Mouse (Mus musculus) cerebral cortex, adult 2 months (tissue): ENCODE results near the gene Ppp1r18.

ENCODE experiments used
- WGBS: fragments of 180-500 bp; shearing (Covaris S2); methylation state at CpG from one replicate; pipeline ENCODE4 v1.1.7; 2018; 5-methylcytosine and 5-hydroxymethylcytosine counted together

Ppp1r18 gene

DNA sequence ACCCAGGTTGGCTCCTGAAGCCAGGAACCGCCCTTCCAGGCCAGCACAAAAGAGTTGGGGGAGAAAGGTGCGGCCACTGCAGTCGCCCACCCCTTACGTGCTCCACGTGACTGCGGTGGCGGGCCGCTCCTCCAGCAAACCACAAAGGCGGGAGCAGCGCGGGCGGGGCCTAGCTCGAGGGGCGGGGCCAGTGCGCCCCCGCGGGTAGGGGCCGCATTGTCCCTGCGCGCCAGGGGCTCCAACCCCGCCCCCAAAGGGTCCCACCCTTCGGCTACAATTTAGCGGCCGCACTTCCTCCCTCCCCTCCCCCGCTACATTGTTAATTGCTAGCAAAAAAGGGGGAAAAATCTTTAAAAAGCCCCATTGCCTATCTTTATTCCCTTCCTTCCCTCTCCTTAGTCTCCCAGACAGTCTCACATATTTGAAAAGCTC, 28.4 kb upstream of the Ppp1r18 start:
- 1% methylated on average over 25 of the region's 25 CpGs for WGBS

- under 1% methylated on average over 18 of the region's 18 CpGs for WGBS
Measured at GRCm38 (mm10) chr17:35837487-35837886, 27.9 kb upstream of the Ppp1r18 start.

- WGBS, result 1% methylated on average over 29 of the region's 29 CpGs
Measured at GRCm38 (mm10) chr17:35838122-35838544, 27.3 kb upstream of the Ppp1r18 start, which contains the start of gene Tubb5. Tubb5 (minus strand) TSS chr17:35838306.

GRCm38 (mm10) chr17:35838570-35838969, 26.8 kb upstream of the Ppp1r18 start:
- 9% methylated on average over 5 of the region's 5 CpGs for WGBS

- WGBS, result 53% methylated on average over 3 of the region's 3 CpGs
Measured at GRCm38 (mm10) chr17:35839002-35839401, 26.4 kb upstream of the Ppp1r18 start.

GRCm38 (mm10) chr17:35840561-35840960, 24.8 kb upstream of the Ppp1r18 start:
- 41% methylated on average over 14 of the region's 14 CpGs for WGBS

DNA sequence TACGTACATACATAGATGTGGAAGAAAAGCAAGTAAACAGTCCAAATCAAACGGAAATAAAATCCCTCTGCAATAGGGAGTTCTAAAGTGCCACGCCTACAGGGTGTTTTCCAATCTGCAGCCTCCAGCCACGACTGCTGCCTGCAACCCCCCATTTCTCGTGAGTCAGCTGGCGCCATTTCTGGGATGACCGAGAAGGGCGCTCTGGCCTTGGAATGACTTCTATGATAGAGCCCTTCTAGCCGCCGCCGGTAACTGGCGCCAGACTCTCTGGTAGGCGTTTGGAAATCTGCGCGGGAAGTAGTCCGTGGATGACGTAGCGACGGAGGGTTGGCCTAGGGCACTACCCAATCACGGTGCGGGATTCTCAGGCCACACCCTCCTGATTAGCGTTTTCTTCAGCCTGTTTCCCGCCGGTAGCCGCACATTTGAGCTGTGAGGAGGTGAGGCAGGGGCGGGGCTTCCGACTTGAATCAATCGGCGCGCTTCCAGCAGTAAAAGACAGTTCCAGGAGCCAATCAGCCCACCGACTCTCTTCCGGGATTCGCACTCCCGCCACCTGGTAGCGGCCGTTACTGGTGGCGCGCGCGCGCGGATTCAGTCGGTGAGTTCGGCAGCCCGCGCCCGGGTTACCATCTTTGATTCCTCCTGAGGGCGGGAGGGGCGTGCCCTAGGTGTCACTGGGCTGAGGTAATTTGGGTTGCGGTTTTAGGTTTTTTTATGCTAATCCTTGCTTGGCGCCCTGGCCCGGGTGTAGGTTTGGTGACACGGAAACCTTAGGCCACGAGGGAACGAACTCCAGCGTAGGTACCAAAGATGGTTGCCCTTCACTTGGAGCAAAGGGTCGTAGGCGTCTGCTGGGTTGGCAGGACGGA, 24.1 kb upstream of the Ppp1r18 start, which contains the start of gene Mdc1:
Gene Mdc1 (plus strand): TSS at position 440 of the 875 bp plus-strand sequence.
- under 1% methylated on average over 59 of the region's 59 CpGs for WGBS

GRCm38 (mm10) chr17:35842006-35842405, 23.4 kb upstream of the Ppp1r18 start:
- 11% methylated on average over 11 of the region's 11 CpGs for WGBS

- 82% methylated on average over 3 of the region's 3 CpGs for WGBS
Measured at GRCm38 (mm10) chr17:35843514-35843913, 21.9 kb upstream of the Ppp1r18 start.

- WGBS, result 4% methylated on average over 1 of the region's 1 CpGs
Measured at GRCm38 (mm10) chr17:35848112-35848511, 17.3 kb upstream of the Ppp1r18 start.

GRCm38 (mm10) chr17:35850974-35851373, 14.4 kb upstream of the Ppp1r18 start:
- WGBS, result 88% methylated on average over 3 of the region's 3 CpGs

GRCm38 (mm10) chr17:35859371-35859770, 6.0 kb upstream of the Ppp1r18 start:
- WGBS, result 98% methylated on average over 1 of the region's 1 CpGs

GRCm38 (mm10) chr17:35859835-35860234, 5.6 kb upstream of the Ppp1r18 start:
- 78% methylated on average over 2 of the region's 2 CpGs for WGBS

- 4% methylated on average over 12 of the region's 12 CpGs for WGBS
Measured at GRCm38 (mm10) chr17:35860831-35861197, 4.6 kb upstream of the Ppp1r18 start.

DNA sequence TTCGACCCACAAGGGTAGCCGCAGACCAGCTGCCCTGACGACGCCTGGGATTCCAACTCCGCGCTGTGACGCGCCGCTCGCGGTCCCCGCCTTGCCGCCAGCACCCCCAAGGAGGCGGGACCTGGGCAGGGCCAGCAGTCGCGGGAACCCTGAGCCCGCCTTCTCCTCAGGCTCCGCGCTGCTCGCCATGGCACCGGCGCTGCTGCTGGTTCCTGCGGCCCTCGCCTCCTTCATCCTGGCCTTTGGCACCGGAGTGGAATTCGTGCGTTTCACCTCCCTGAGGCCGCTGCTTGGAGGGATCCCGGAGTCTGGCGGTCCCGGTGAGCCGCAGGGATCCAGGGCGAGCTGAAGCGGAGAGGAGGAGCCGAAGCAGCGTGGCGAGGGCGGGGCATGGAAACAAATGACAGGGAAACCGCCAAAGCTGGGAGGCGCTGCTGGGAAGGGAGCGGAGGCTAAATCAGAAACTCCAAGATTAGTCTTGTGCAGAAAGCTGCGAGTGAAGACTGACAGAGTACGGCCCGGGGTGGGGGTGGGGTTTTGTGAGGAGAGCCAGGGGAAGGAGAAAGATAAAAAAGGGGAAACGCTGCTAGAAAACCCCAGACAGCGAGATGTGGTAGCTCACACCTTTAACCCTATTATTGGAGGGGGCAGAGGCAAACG, 4.1 kb upstream of the Ppp1r18 start, which contains the start of gene Nrm:
Gene Nrm (plus strand): TSS at position 121 of the 660 bp plus-strand sequence.
- WGBS, result under 1% methylated on average over 47 of the region's 47 CpGs

GRCm38 (mm10) chr17:35864832-35865353, 500 bp upstream of the Ppp1r18 start:
- 45% methylated on average over 10 of the region's 10 CpGs for WGBS

DNA sequence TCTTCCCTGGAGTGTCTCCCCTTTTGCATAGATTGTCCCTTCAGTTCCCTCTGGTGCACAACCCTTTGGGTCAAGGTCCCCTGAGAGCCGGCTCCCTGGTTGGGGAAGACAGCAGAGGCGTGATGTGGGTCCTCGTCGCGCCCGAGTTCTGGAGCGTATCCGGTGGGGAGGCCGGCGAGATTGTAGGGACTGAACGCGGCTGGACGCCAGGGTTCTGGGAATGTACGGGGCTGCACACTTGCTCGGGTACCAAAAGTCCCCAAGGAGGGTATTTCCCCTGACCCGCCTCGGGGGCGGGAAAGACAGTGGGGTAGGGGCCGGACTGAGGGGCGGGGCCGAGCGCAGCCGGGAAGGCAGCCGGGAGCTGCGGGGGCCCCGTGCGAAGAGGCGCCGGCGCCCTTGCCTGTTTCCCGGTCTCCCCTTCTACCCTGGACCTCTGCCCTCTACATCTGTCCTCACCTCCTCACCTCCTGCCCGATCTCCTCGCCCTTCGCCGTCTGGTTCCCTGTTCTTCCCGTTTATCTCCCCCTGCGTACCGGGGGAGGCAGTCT, 963 bp downstream of the Ppp1r18 start:
- WGBS, result 2% methylated on average over 36 of the region's 38 CpGs

- 22% methylated on average over 26 of the region's 26 CpGs for WGBS
Measured at GRCm38 (mm10) chr17:35866911-35867890, 1.8 kb downstream of the Ppp1r18 start.

DNA sequence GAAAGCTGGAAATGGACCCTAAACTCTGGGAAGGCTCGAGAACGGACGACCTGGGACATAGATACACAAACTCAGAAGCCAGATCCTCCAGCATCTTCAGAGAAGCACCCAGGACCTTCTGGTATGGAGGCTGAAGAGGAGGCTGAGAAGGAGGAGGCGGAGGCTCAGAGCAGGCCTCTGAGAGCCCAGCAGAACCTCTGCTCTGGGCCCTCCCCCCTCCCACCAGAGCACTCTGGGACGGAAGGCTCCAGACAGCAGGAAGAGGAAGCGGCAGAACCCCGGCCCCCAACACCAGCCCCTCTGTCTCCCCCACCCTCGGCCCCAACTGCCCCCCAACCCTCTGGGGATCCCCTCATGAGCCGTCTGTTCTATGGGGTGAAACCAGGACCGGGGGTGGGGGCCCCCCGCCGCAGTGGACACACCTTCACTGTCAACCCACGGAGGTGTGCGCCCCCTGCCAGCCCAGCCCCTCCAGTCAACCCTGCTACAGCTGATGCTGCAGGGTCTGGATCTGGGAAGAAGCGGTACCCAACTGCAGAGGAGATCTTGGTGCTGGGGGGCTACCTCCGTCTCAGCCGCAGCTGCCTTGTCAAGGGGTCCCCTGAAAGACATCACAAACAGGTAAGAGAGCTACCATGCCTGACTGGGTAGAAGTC, 2.9 kb downstream of the Ppp1r18 start:
- WGBS, result 31% methylated on average over 17 of the region's 17 CpGs

GRCm38 (mm10) chr17:35868961-35869345, 3.6 kb downstream of the Ppp1r18 start:
- 15% methylated on average over 7 of the region's 7 CpGs for WGBS
